Mouse (Mus musculus) brown adipose tissue, adult 24 weeks (tissue): ENCODE data around the gene Rsrc2. TPM values are rescaled to one million over a fixed set of nuclear protein-coding genes. Genes with fewer than 3 reads are reported as not detected.

ENCODE experiments used
- H3K27ac ChIP-seq: fragments of 200-500 bp; replicated peaks from 2 replicates; pipeline ENCODE4 v1.5.1; 2012; ENCODE audit warnings: low read depth, mild to moderate bottlenecking, low read length
- H3K4me1 ChIP-seq: fragments of 200-500 bp; 2 replicates; pipeline ENCODE4 v1.6.1; 2012; ENCODE audit warnings: low read length, mixed read lengths; ENCODE audit not compliant: control insufficient read depth, insufficient read depth, insufficient read length
- H3K4me3 ChIP-seq: fragments of 200-500 bp; 2 replicates; pipeline ENCODE4 v1.5.1; 2012; ENCODE audit warnings: low read depth, mild to moderate bottlenecking, low read length, moderate library complexity; ENCODE audit not compliant: insufficient read depth
- polyA plus RNA-seq: library from polyadenylated mRNA; stranded (reverse); fragments of >200 nt; gene quantifications from 2 replicates; pipeline ENCODE4 v1.2.4, GENCODE M21; 2012; ENCODE audit not compliant: missing spikeins, insufficient read depth, insufficient read length

The Rsrc2 gene
- polyA plus RNA-seq, 1 experiment, result 76.1 TPM

- H3K27ac ChIP-seq, result 0 out of 2 replicates have a peak overlapping the region, but pooled peaks have one; percentile 10
- H3K4me3 ChIP-seq, result no peak overlapping the region
- H3K4me1 ChIP-seq, result peaks cover 27% of the 10 kb centered on the region
Measured at GRCm38 (mm10) chr5:123679546-123680263, 69.5 kb downstream of the Rsrc2 start.

DNA sequence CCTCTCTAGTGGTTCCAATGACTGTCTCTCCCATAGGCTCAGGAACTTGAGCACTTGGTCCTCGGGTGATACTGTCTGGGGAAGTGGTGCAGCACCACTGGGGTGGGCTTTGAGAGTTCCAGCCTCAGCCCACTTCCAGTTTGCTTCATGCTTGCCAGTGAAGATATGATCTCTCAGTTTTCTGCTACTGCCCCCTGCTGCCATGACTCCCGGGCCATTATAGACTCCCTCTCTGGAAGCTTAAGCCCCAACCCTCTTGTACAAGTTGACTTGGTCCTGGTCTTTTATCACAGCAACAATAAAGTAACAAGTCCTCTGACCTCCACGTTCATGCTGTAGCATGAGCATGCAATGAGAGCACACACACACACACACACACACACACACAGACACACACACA lies 70.1 kb downstream of the Rsrc2 start:
- Histone ChIP-seq H3K4me3 (no peak overlapping the region), H3K4me1 (peaks cover 27% of the 10 kb centered on the region), H3K27ac (0 out of 2 replicates have a peak overlapping the region, but pooled peaks have one; percentile 9)

Other genes with a start within 250 kb of the Rsrc2 start
- gene B3gnt4, start 239.0 kb downstream of the Rsrc2 start, polyA plus RNA-seq, result 0.79 TPM in 1 of 2 replicates, not detected in the other
- 58.4 and 76.8 TPM in 2 replicates for gene Diablo, start 225.2 kb downstream of the Rsrc2 start, polyA plus RNA-seq
- not detected in 2 replicates for gene Gm49027, start 223.9 kb downstream of the Rsrc2 start, polyA plus RNA-seq
- gene Vps33a, start 176.4 kb downstream of the Rsrc2 start, polyA plus RNA-seq, result 23.0 and 31.5 TPM in 2 replicates
- 38.1 and 45.0 TPM in 2 replicates for gene Clip1, start 64.8 kb downstream of the Rsrc2 start, polyA plus RNA-seq
- gene Zcchc8, start 28.3 kb downstream of the Rsrc2 start, polyA plus RNA-seq, result 17.6 and 22.1 TPM in 2 replicates
- gene Kntc1, start 302 bp upstream of the Rsrc2 start, polyA plus RNA-seq, result not detected in 2 replicates
- 3.9 and 8.7 TPM in 2 replicates for gene Hcar2, start 116.1 kb upstream of the Rsrc2 start, polyA plus RNA-seq
- gene Hcar1, start 130.6 kb upstream of the Rsrc2 start, polyA plus RNA-seq, result 10.5 and 17.4 TPM in 2 replicates
- gene Denr, start 157.8 kb upstream of the Rsrc2 start, polyA plus RNA-seq, result 77.1 and 88.1 TPM in 2 replicates
- gene Gm43518, start 178.0 kb upstream of the Rsrc2 start, polyA plus RNA-seq, result not detected in 2 replicates
- gene Ccdc62, start 181.3 kb upstream of the Rsrc2 start, polyA plus RNA-seq, result 6.1 and 11.5 TPM in 2 replicates
- 3.8 and 5.2 TPM in 2 replicates for gene Hip1r, start 224.2 kb upstream of the Rsrc2 start, polyA plus RNA-seq